Mouse (Mus musculus): ENCODE results near the gene M6pr.
"Not testable (repeated sequence)": the region's sequence is repeated elsewhere in the genome, so short reads cannot be mapped to it uniquely, and the experiment has no call there.

M6pr gene

DNA sequence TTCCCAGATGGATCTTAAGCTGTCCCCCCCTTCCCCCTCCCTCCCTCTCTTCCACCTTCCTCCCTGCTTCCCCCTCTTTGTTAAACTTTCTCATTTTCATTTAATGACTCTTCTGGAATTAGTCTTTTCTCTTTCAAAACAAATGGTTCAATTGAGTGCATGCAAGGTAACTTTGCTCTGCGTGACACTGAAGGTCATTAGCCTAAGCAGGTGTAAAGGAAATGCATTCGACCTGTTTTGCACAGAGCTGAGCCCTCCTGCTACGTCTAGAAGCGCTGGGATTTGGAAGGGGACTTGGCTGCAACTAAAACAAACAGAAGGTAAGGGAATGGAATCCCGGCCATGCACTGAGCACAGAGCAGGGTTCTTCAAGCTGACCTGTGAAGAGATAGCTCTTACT lies 33.6 kb downstream of the M6pr start:
- no peak for ATAC-seq (ENCODE audit: low TSS enrichment)

DNA sequence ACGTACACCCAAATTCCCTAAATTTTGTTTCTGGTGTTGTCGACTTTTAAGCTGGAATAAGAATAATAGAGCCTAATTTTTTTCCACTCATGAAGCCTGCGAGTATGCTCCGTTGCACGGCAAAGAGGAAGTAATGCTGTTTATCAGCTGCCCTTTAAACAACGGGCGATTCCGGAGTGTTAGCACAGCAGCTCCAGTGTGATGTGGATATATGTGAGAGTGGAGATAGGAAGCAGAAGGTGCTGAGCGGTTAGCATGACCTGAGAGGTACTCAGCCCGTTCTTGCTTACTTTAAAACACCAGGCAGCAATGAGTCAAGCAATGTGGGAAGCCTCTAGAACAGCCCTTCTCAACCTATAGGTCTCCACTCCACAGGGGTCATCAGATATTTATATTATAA lies 35.2 kb downstream of the M6pr start:
- no peak for ATAC-seq (ENCODE audit: low TSS enrichment)

DNA sequence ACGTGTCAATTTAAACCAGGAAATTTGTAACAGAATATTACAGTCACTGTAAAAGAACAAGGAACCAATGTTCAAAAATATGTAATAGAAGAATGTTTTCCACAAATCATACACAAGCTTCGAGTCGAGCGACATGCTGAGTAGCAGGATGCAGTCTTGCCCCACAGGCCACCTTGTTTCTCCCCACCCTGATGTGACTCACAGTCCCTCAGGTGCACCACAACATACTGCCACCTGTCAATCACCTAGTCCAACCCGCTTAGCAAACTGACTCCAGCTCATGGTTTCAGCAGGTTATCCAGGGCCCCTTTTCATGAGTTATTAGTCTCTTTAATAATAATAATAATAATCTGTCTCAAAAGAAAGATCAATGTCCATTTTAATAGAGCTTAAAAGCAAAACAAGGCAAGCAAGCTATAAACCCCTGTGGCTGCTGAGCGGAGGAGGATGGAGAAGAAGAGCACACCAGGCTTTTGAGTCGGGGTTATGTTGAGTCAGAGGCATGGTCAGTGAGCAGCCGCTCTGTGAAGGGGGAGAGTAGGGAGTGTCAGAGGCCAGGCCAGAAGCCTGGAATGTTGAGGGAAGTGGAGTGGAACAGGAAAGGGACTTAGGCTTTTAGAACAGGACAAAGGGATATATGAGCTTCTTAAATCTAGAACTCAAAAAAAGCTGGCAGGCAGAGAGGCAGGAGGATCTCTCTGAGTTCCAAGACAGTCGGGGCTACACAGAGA lies 36.0 kb downstream of the M6pr start:
- ATAC-seq (ENCODE audit: low TSS enrichment) = no peak

DNA sequence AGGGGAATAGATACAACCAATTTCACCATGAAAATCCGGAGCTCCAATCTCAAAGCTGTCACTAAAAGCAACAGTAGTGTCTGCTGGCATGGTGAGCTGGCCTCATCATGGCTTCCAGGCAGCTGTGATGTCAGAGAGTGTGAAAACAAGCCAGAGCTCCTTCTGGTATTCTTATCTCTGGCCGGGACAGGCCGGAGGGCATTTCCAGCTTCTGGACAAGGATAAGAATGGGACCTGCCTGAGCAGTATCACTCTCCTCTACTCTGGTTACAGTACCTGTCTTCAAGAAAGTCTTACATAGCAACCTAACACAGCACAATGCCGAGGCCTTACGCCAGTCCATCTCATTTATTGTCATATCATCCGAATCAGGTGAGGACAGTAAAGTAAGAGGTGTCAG lies 37.2 kb downstream of the M6pr start:
- ATAC-seq (ENCODE audit: low TSS enrichment) = no peak

DNA sequence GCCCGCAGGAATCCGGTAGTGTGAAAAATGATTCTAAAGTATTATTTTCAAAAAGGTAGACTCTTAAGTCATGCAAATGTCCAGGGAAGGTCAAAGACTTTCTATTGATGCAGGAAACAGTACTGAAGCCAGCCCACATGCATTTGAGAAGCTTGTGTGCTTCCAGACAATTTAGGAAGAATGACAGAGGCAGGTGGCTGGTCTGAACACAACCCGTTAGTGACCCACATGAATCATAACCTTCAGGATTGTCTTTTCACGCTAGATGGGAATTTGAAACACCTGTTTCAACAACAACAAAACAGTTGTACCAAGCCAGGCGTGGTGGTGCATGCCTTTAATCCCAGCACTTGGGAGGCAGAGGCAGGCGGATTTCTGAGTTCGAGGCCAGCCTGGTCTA lies 37.9 kb downstream of the M6pr start:
- no peak for ATAC-seq (ENCODE audit: low TSS enrichment)

GRCm38 (mm10) chr6:122347326-122347725 lies 38.8 kb downstream of the M6pr start:
- not testable (repeated sequence) for ATAC-seq (ENCODE audit: low TSS enrichment)

DNA sequence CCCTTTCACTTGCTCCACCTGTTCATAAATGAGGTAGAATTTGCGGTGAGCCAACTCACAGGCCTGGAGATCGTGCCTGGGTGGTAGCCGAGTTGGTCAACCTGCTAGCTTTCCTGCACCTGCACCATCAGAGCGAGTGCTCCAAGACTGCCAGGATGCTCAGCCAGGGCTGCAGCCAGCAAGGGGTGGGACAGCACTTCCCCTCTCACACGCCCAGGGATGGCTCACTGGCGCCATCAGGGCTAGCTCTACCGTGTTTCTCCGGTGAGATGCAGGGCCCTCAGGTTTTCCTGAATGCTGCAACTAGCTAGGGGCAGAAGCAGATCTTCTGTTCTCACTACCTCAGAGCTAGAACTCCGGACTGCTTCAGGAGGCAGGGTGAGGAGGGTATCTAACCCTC lies 47.4 kb downstream of the M6pr start:
- no peak for ATAC-seq (ENCODE audit: low TSS enrichment)

- no peak for ATAC-seq (ENCODE audit: low TSS enrichment)
Measured at GRCm38 (mm10) chr6:122357089-122357488, 48.6 kb downstream of the M6pr start.

DNA sequence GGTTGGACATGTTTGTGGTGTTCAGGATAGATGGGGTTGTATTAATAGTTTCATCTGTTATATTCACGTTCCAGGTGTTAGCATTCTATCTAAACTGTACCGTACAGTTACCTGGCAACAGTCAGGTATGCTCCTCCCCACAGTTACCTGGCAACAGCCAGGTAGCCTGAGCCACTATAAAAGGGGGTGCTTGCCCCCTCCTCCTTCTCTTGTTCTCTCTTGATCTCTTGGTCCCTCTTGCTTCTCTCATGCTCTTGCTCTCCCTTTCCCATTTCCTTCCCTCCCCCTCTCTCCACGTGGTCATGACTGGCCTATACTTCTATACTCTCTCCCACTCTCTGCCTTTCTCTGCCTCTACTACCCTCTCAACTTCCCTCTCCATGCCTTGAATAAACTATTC lies 57.2 kb downstream of the M6pr start:
- no peak for ATAC-seq (ENCODE audit: low TSS enrichment)

GRCm38 (mm10) chr6:122366287-122366686 lies 57.8 kb downstream of the M6pr start:
- ATAC-seq (ENCODE audit: low TSS enrichment) = no peak

DNA sequence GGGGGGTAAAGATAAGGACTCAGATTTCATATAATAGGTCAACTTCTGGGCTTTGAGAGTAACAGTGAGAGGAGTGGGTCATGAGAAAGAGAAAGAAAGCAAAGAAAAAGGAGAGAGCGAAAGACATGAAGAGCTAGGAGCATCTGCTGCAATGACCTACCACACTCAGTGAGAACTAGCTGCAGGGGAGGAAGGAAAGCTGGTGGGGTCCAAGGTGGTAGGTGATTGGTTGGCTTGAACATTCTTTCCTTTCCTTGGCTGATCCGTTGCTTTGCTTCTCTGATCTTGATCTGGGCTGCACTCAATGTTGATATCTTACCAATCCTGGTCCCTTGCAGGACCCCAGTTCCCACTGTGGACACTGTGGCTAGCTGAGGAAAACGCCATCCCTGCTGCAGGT lies 58.5 kb downstream of the M6pr start:
- no peak for ATAC-seq (ENCODE audit: low TSS enrichment)

All from frontal cortex, adult (tissue).